Mouse (Mus musculus): Measurements from ENCODE around the gene Thy1. TPM values are rescaled to one million over a fixed set of nuclear protein-coding genes. Genes with fewer than 3 reads are reported as not detected.
A peak's percentile ranks its signal among the peaks of the same experiment; 100 is the strongest.

Gene Thy1
- 100 to 1,000 TPM; 218 to 257 TPM for polyA plus RNA-seq (2017; shearing (Covaris generic))

- ATAC-seq, result peak; percentile 48
These were observed at the start of gene Thy1 for GRCm38 (mm10) chr9:44042836-44043707. Gene Thy1 (plus strand): TSS chr9:44043384.

- ATAC-seq, result no peak
These were observed 45.5 kb upstream of the Thy1 start for GRCm38 (mm10) chr9:43997681-43998080.

- no peak for ATAC-seq
These were observed 44.3 kb upstream of the Thy1 start for GRCm38 (mm10) chr9:43998851-43999250.

GRCm38 (mm10) chr9:44004362-44004761 is 38.8 kb upstream of the Thy1 start:
- no peak for ATAC-seq

GRCm38 (mm10) chr9:44005305-44005704 is 37.9 kb upstream of the Thy1 start:
- ATAC-seq, result no peak

GRCm38 (mm10) chr9:44007323-44007722 is 35.9 kb upstream of the Thy1 start:
- ATAC-seq, result no peak

GRCm38 (mm10) chr9:44007991-44008390 is 35.2 kb upstream of the Thy1 start:
- ATAC-seq, result no peak

GRCm38 (mm10) chr9:44010900-44011299 is 32.3 kb upstream of the Thy1 start:
- ATAC-seq, result no peak

GRCm38 (mm10) chr9:44011668-44012067 is 31.5 kb upstream of the Thy1 start:
- no peak for ATAC-seq

- no peak for ATAC-seq
These were observed 31.0 kb upstream of the Thy1 start for GRCm38 (mm10) chr9:44012164-44012563.

GRCm38 (mm10) chr9:44012761-44013301 is 30.4 kb upstream of the Thy1 start:
- peak; percentile 41 for ATAC-seq

- ATAC-seq, result no peak
These were observed 29.4 kb upstream of the Thy1 start for GRCm38 (mm10) chr9:44013781-44014180.

GRCm38 (mm10) chr9:44016304-44016703 is 26.9 kb upstream of the Thy1 start:
- ATAC-seq, result no peak

GRCm38 (mm10) chr9:44017846-44018245 is 25.3 kb upstream of the Thy1 start:
- peak; percentile 60 for ATAC-seq

GRCm38 (mm10) chr9:44020001-44020400 is 23.2 kb upstream of the Thy1 start:
- ATAC-seq, result peak; percentile 35

GRCm38 (mm10) chr9:44022100-44022847 is 20.9 kb upstream of the Thy1 start:
- ATAC-seq, result peak; percentile 55

GRCm38 (mm10) chr9:44024096-44024495 is 19.1 kb upstream of the Thy1 start:
- ATAC-seq, result no peak

GRCm38 (mm10) chr9:44029580-44030236 is 13.5 kb upstream of the Thy1 start:
- peak; percentile 15 for ATAC-seq

GRCm38 (mm10) chr9:44030646-44031045 is 12.5 kb upstream of the Thy1 start:
- ATAC-seq, result no peak

- peak; percentile 80 for ATAC-seq
These were observed 12.1 kb upstream of the Thy1 start for GRCm38 (mm10) chr9:44031079-44031478.

- ATAC-seq, result no peak
These were observed 11.2 kb upstream of the Thy1 start for GRCm38 (mm10) chr9:44031946-44032345.

- ATAC-seq, result no peak
These were observed 9.9 kb upstream of the Thy1 start for GRCm38 (mm10) chr9:44033317-44033716.

Measured in activated CD4-positive, CD25-positive, alpha-beta regulatory T cell, adult 4 months (primary cell).